Mouse (Mus musculus): ENCODE measurements around the gene Syne4.

DNA sequence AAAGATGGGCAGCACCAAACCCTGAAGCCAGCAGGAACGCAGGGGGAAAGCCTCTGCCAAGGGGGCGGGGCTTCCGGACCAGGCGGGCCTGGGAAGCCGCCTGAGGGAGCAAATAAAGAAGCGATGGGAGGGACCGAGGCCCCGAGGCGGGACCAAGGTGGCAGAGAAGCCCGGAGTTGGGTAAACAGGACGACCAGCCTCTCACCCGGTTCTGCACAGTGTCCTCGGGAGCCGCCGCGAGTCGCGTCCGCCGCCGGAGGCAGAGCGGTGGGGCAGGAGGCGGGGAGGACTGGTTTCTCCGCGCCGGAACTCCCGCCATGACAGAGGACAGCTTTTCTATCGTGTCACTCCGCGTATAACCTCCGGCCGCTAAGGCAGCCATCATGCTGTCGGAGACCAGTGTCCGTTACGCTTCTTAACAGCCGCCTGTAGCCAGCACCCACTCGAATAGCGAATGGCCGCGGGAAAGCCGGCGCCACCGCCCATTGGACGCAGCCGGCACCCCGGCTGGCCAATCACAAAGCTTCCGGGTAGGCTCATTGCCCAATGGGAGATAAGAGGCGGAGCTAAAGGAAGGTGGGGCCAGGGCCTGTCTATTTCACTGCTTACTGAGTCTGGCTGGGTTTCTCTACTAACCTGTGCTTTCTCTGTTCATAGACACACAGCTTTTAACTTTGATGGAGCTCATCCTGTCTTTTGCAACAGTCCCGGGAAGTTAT lies 34.5 kb upstream of the Syne4 start, which contains the start of the genes Thap8 and Wdr62:
- no peak for TF ChIP-seq CTCF (IDR thresholded peaks at IDR 0.05; ENCODE audit: low read depth, low read length)
- no peak for TF ChIP-seq POLR2AphosphoS5 (IDR thresholded peaks at IDR 0.05; ENCODE audit: insufficient replicate concordance, low read depth, low read length)
- TF ChIP-seq GATA1 (IDR thresholded peaks at IDR 0.05; ENCODE audit: borderline replicate concordance, low read length), result no peak
- no peak for TF ChIP-seq TAL1 (conservative IDR thresholded peaks at IDR 0.05; ENCODE audit: low read depth, low read length)

Measured in G1E (cell line).